Mouse (Mus musculus): ENCODE measurements around the gene Stard10. TPM values are rescaled to one million over a fixed set of nuclear protein-coding genes. Genes with fewer than 3 reads are reported as not detected.

Stard10 gene
- total and polyA plus RNA-seq, 2 experiments from 2014 or later: 45.9 to 62.6 TPM

DNA sequence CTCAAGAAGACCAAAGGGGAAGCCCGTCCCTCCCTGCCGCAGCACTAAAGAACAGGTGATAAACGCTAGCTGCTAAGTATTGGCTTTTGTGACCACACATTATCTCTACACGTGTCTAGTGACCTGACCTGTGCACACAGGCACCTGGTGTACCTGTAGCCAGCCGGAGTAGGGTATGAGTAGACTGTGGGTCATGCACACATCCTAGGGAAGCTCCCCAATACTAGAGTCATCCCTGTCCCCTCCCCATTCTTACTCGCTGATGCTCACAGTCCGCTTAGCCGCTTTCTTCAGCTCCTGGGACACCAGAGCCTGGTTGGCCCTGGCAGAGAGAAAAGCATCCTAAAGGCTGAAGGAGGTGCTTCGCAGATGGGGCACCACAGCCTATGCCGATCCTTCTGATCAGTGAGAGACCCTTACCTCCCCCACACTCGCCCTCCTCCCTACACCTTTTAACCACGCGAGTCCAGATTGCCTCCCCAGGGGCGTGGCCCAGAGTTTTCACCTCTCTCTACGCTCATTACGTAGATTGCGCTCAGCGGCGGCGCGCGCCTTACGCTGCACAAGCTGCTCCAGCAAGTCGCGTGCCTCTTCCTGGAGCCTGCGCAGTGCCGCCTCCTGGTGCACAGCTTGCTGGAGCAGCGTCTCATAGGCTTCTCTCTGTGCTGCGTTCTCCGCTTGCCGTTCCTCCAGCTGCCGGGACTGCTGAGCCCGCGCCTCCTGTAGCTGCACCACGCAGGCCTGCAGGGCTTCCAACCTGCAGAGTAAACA lies 20.4 kb upstream of the Stard10 start:
- no peak for TF ChIP-seq EP300 (IDR thresholded peaks at IDR 0.05; ENCODE audit: low read depth)
- peak; percentile 51 for TF ChIP-seq CTCF (IDR thresholded peaks at IDR 0.05; ENCODE audit: low read depth)

GRCm38 (mm10) chr7:101297023-101297405 lies 19.9 kb upstream of the Stard10 start:
- Histone ChIP-seq H3K4me3 (ENCODE audit: low read depth, low read length) (0 out of 2 replicates have a peak overlapping the region, but pooled peaks have one; percentile 15), H3K27me3 (ENCODE audit: control insufficient read depth, insufficient read depth, low read length) (no peaks in the 10 kb centered on the region), H3K9me3 (replicated peaks; ENCODE audit: control insufficient read depth, low read length) (no peaks in the 10 kb centered on the region), H3K27ac (ENCODE audit: low read depth) (no peak overlapping the region), H3K4me2 (ENCODE audit: low read depth, low read length) (peak overlapping the region; percentile 57), H3K9ac (replicated peaks; ENCODE audit: low read depth, low read length) (no peak overlapping the region), H3K4me1 (ENCODE audit: control insufficient read depth, insufficient read depth) (peaks cover 8% of the 10 kb centered on the region), H3K36me3 (replicated peaks; ENCODE audit: control insufficient read depth, insufficient read depth, low read length) (peaks cover 20% of the 10 kb centered on the region)
- TF ChIP-seq EP300 (IDR thresholded peaks at IDR 0.05; ENCODE audit: low read depth) (no peak), CTCF (IDR thresholded peaks at IDR 0.05; ENCODE audit: low read depth) (no peak)
- DNase-seq (ENCODE audit: low spot score) (no peak), ATAC-seq (ENCODE audit: insufficient read depth, low read depth) (no peak)
- 43% methylated on average over 8 of the region's 8 CpGs for WGBS

More for the DNA sequence above, 20.4 kb upstream of the Stard10 start:
- peak; percentile 69 for ATAC-seq (ENCODE audit: insufficient read depth, low read depth)
- no peak overlapping the region for H3K27ac ChIP-seq (ENCODE audit: low read depth)
- H3K9ac ChIP-seq (replicated peaks; ENCODE audit: low read depth, low read length): no peak overlapping the region
- H3K4me1 ChIP-seq (ENCODE audit: control insufficient read depth, insufficient read depth): peaks cover 8% of the 10 kb centered on the region
- DNase-seq (ENCODE audit: low spot score): peak; percentile 74
- H3K4me3 ChIP-seq (ENCODE audit: low read depth, low read length): 0 out of 2 replicates have a peak overlapping the region, but pooled peaks have one; percentile 15
- no peaks in the 10 kb centered on the region for H3K9me3 ChIP-seq (replicated peaks; ENCODE audit: control insufficient read depth, low read length)
- peak overlapping the region; percentile 57 for H3K4me2 ChIP-seq (ENCODE audit: low read depth, low read length)
- no peaks in the 10 kb centered on the region for H3K27me3 ChIP-seq (ENCODE audit: control insufficient read depth, insufficient read depth, low read length)
- WGBS: 18% methylated on average over 35 of the region's 35 CpGs
- H3K36me3 ChIP-seq (replicated peaks; ENCODE audit: control insufficient read depth, insufficient read depth, low read length): peaks cover 25% of the 10 kb centered on the region

GRCm38 (mm10) chr7:101298375-101298774 lies 18.5 kb upstream of the Stard10 start:
- H3K27ac ChIP-seq (ENCODE audit: low read depth): no peak overlapping the region
- no peak overlapping the region for H3K4me3 ChIP-seq (ENCODE audit: low read depth, low read length)
- H3K4me2 ChIP-seq (ENCODE audit: low read depth, low read length): no peak overlapping the region
- H3K9ac ChIP-seq (replicated peaks; ENCODE audit: low read depth, low read length): no peak overlapping the region
- H3K36me3 ChIP-seq (replicated peaks; ENCODE audit: control insufficient read depth, insufficient read depth, low read length): peaks cover 19% of the 10 kb centered on the region
- no peaks in the 10 kb centered on the region for H3K9me3 ChIP-seq (replicated peaks; ENCODE audit: control insufficient read depth, low read length)
- H3K4me1 ChIP-seq (ENCODE audit: control insufficient read depth, insufficient read depth): peaks cover 11% of the 10 kb centered on the region
- no peaks in the 10 kb centered on the region for H3K27me3 ChIP-seq (ENCODE audit: control insufficient read depth, insufficient read depth, low read length)
- TF ChIP-seq CTCF (IDR thresholded peaks at IDR 0.05; ENCODE audit: low read depth): no peak
- no peak for TF ChIP-seq EP300 (IDR thresholded peaks at IDR 0.05; ENCODE audit: low read depth)
- no peak for DNase-seq (ENCODE audit: low spot score)
- no peak for ATAC-seq (ENCODE audit: insufficient read depth, low read depth)
- WGBS: 87% methylated on average over 3 of the region's 3 CpGs

- ATAC-seq (ENCODE audit: insufficient read depth, low read depth) (peak; percentile 35), DNase-seq (ENCODE audit: low spot score) (peak; percentile 61)
- Histone ChIP-seq H3K4me3 (ENCODE audit: low read depth, low read length) (peak overlapping the region; percentile 78), H3K27me3 (ENCODE audit: control insufficient read depth, insufficient read depth, low read length) (no peaks in the 10 kb centered on the region), H3K9me3 (replicated peaks; ENCODE audit: control insufficient read depth, low read length) (no peaks in the 10 kb centered on the region), H3K9ac (replicated peaks; ENCODE audit: low read depth, low read length) (peak overlapping the region; percentile 69), H3K36me3 (replicated peaks; ENCODE audit: control insufficient read depth, insufficient read depth, low read length) (no peaks in the 10 kb centered on the region), H3K27ac (ENCODE audit: low read depth) (peak overlapping the region; percentile 84), H3K4me2 (ENCODE audit: low read depth, low read length) (peak overlapping the region; percentile 88), H3K4me1 (ENCODE audit: control insufficient read depth, insufficient read depth) (peaks cover 11% of the 10 kb centered on the region)
- under 1% methylated on average over 30 of the region's 30 CpGs for WGBS
- TF ChIP-seq CTCF (IDR thresholded peaks at IDR 0.05; ENCODE audit: low read depth) (no peak), EP300 (IDR thresholded peaks at IDR 0.05; ENCODE audit: low read depth) (no peak)
Measured at GRCm38 (mm10) chr7:101301361-101301880, 15.5 kb upstream of the Stard10 start.

GRCm38 (mm10) chr7:101301881-101302456 lies 14.9 kb upstream of the Stard10 start, which contains the start of gene Atg16l2:
Gene Atg16l2 (minus strand): TSS chr7:101302251.
- ATAC-seq (ENCODE audit: insufficient read depth, low read depth): peak; percentile 97
- H3K9me3 ChIP-seq (replicated peaks; ENCODE audit: control insufficient read depth, low read length): no peaks in the 10 kb centered on the region
- H3K4me1 ChIP-seq (ENCODE audit: control insufficient read depth, insufficient read depth): peaks cover 9% of the 10 kb centered on the region
- WGBS: under 1% methylated on average over 39 of the region's 39 CpGs
- peak within 1 kb of the TSS; percentile 88 for H3K4me2 ChIP-seq (ENCODE audit: low read depth, low read length)
- H3K4me3 ChIP-seq (ENCODE audit: low read depth, low read length): peak within 1 kb of the TSS; percentile 78
- peak within 1 kb of the TSS; percentile 69 for H3K9ac ChIP-seq (replicated peaks; ENCODE audit: low read depth, low read length)
- DNase-seq (ENCODE audit: low spot score): peak; percentile 96
- no peaks in the 10 kb centered on the region for H3K27me3 ChIP-seq (ENCODE audit: control insufficient read depth, insufficient read depth, low read length)
- no peaks in the 10 kb centered on the region for H3K36me3 ChIP-seq (replicated peaks; ENCODE audit: control insufficient read depth, insufficient read depth, low read length)
- H3K27ac ChIP-seq (ENCODE audit: low read depth): peak within 1 kb of the TSS; percentile 84
- peak; percentile 86; the same call in 1 of the 2 replicates for TF ChIP-seq EP300 (IDR thresholded peaks at IDR 0.05; ENCODE audit: low read depth)
- peak; percentile 47 for TF ChIP-seq CTCF (IDR thresholded peaks at IDR 0.05; ENCODE audit: low read depth)

All from heart, postnatal 0 days (tissue).